Mouse (Mus musculus): ENCODE data around the gene Fam92b. TPM values are rescaled to one million over a fixed set of nuclear protein-coding genes. Genes with fewer than 3 reads are reported as not detected.

The Fam92b gene
- total RNA-seq, 2 experiments from 2014 or later, result not detected

DNA sequence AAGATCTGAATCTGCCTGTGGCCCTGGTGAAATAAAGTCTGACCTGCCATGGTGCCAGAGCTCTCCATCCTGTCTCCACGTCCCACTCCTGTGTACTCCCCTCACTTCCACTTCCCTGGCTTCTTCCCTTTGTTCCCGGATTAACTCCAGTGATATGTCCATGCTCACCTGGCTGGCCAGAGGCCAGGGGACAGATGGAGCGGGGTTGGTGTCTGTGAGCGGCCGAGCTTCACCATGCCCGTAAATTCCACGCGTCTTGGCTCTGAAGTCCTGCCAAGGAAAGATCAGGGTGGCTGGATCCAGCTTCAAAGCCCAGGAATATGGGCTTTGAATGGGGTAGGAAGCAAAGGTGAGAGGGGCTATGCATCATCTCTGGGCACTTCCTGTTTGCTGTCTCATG, 10.1 kb downstream of the Fam92b start:
- no peak for DNase-seq
- no peak for TF ChIP-seq CTCF (IDR thresholded peaks at IDR 0.05)
- intact Hi-C loops (cut with DNase I), result no loop called here
- Histone ChIP-seq H3K27ac (no peak overlapping the region), H3K4me3 (no peak overlapping the region)

DNA sequence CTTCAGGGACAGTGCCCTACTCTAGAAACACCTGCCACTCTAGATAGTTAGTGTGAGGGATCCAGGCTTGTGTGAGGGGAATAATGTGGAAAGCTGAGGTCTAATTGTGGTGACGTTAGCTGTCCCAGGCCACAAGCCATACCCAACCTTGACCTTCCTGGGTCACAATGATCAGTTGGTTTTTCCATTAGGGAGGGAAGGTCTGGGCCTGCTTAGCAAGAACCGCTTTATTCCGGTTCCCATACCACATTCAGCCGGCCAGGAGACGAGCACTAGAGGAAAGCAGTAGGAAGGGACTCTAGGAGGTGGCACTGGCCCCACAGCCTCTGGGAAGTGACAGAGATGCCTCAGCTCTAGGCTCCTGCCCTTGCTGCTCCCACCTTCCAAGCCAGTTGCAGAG, 13.2 kb downstream of the Fam92b start:
- TF ChIP-seq CTCF (IDR thresholded peaks at IDR 0.05), result no peak
- H3K27ac ChIP-seq, result no peak overlapping the region
- no peak overlapping the region for H3K4me3 ChIP-seq
- no peak for DNase-seq
- intact Hi-C loops (cut with DNase I), result no loop called here

DNA sequence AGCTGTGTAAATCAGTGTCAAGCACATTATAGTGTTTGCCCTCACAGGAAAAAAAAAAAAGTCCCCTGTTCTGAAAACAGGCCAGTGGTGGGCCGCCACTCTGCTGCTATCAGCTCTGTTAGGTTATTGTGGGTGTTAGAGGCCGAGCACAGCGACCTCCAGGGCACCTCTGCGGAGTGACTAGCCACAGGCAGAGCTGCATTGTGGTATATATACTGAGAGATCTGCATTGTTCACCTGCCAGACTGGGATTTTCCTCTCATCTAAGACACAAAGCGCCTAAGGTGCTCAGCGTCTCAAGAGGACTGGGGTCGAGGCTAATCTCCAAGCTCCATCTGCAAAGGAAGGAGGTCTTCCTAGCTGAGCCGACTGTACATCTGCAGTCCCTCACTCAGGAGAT, 13.9 kb downstream of the Fam92b start:
- TF ChIP-seq CTCF (IDR thresholded peaks at IDR 0.05), result no peak
- no peak for DNase-seq
- H3K27ac ChIP-seq, result no peak overlapping the region
- intact Hi-C loops (cut with DNase I), result no loop called here
- H3K4me3 ChIP-seq, result no peak overlapping the region

- intact Hi-C loops (cut with DNase I), result no loop called here
- no peak for DNase-seq
- H3K4me3 ChIP-seq, result no peak overlapping the region
Observed at GRCm38 (mm10) chr8:120162404-120162752, 14.9 kb downstream of the Fam92b start.

DNA sequence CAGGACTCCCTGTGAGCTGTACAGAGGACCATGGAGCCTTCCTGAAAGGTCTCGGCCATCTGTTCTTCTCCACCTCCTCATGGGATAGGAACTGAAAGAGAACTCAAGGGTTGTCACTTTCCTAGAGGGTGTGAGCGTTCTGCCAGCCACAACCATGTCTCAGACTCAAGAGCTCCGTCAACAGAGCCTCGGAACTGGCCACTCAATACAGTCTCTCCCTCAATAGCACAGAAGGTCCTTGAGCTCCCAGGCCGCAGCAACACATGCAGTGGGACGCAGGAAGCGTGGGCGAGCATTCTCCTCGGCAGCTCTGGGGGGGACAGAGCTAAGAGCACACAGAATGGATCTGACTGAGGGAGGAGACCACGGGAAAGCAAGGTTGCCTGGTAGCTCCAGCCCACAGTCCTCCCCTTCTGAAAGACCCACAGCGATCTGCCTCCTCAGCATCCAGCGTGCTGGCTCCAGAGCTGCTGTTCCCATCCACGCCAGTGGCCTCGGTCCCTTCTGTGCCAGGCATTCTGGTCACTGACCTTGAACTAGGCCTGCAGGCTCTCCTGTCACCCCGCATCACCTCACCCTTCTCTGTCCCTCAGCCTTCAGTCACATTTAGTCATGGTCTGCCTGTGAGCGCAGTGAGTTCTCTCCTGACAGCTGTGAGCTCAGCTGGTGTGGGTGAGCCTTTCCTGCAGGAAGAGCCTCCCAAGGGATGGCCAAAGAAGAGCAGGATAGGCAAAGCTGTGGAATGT, 15.4 kb downstream of the Fam92b start:
- intact Hi-C loops (cut with DNase I), result no loop called here
- TF ChIP-seq CTCF (IDR thresholded peaks at IDR 0.05), result no peak
- H3K4me3 ChIP-seq, result no peak overlapping the region
- DNase-seq, result no peak
- H3K27ac ChIP-seq, result no peak overlapping the region

More at GRCm38 (mm10) chr8:120162404-120162752, 14.9 kb downstream of the Fam92b start:
- no peak for TF ChIP-seq CTCF (IDR thresholded peaks at IDR 0.05)
- no peak overlapping the region for H3K27ac ChIP-seq

DNA sequence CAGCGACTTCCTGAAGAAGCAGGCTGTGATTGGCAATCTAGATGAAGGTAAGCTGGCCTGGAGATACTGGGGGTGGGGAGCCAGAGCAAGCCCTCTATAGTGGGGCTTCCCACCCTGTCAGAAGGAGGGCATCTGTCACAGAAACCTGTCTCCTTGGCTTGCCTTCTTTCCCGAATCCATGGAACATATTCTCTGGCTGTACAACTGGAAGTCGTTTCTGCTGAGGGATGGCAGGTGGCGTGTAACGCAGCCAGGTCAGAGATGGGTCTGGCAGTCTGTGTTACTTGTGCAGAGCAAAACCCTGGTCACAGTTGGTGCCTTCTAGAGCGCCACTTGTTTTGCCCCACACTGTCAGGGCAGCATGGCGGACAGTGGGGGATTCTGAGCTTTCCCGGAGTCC, 16.9 kb downstream of the Fam92b start:
- no peak for DNase-seq
- no peak for TF ChIP-seq CTCF (IDR thresholded peaks at IDR 0.05)
- no peak overlapping the region for H3K27ac ChIP-seq
- H3K4me3 ChIP-seq, result no peak overlapping the region
- intact Hi-C loops (cut with DNase I), result no loop called here

DNA sequence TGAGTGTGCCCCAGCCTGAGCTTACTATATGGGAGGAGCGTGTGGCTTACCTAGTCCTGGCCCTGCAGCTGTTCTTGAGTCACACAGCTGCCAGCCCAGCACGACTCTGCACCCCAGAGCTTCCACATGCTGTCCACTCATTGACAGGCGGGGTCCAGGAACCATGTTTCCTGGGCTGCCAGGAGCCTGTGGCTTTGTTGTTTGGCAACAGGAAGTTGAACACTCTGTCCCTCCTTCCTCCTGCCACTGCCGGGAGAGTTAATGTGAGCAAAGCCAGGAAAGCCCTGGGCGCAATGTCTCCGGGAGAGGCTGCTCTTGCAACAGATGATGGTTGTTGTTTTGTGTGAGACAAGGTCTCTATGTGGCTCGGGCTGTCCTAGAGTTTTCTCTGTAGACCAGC, 24.6 kb downstream of the Fam92b start:
- Histone ChIP-seq H3K4me3 (no peak overlapping the region), H3K27ac (no peak overlapping the region)
- TF ChIP-seq CTCF (IDR thresholded peaks at IDR 0.05), result no peak
- DNase-seq, result no peak
- intact Hi-C loops (cut with DNase I), result no loop called here

DNA sequence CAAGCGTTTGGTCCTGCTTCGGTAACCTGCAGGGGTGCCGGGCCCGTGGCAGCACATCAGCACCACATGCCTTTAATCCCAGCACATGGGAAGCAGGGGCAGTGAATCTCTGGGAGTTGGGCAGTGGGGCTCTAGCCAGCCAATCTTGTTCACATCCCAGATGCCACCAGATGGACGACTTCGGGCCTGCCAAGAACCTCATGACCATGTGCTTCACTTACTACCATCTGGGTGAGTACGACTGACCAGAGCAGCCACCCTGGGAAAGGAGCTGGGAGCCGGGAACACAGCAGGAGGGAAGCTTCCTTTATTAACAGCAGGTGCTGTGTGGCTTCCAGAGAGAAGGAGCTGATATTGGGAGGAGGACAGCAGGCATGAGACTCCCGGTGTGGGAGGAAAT, 26.1 kb downstream of the Fam92b start:
- no peak overlapping the region for H3K27ac ChIP-seq
- intact Hi-C loops (cut with DNase I), result no loop called here
- no peak for TF ChIP-seq CTCF (IDR thresholded peaks at IDR 0.05)
- DNase-seq, result no peak
- H3K4me3 ChIP-seq, result no peak overlapping the region

GRCm38 (mm10) chr8:120150028-120150427, 27.2 kb downstream of the Fam92b start:
- Histone ChIP-seq H3K27ac (no peak overlapping the region), H3K4me3 (no peak overlapping the region)
- intact Hi-C loops (cut with DNase I), result no loop called here
- TF ChIP-seq CTCF (IDR thresholded peaks at IDR 0.05), result no peak
- DNase-seq, result no peak

GRCm38 (mm10) chr8:120146051-120146450, 31.2 kb downstream of the Fam92b start:
- no peak overlapping the region for H3K27ac ChIP-seq
- intact Hi-C loops (cut with DNase I), result no loop called here
- DNase-seq, result no peak
- TF ChIP-seq CTCF (IDR thresholded peaks at IDR 0.05), result no peak
- no peak overlapping the region for H3K4me3 ChIP-seq

- TF ChIP-seq CTCF (IDR thresholded peaks at IDR 0.05), result no peak
- no peak overlapping the region for H3K4me3 ChIP-seq
- intact Hi-C loops (cut with DNase I), result no loop called here
- no peak for DNase-seq
- H3K27ac ChIP-seq, result no peak overlapping the region
Observed at GRCm38 (mm10) chr8:120144652-120145301, 32.5 kb downstream of the Fam92b start.

- H3K27ac ChIP-seq, result no peak overlapping the region; the same call in 1 of the 2 replicates
- no peak overlapping the region for H3K4me3 ChIP-seq
- TF ChIP-seq CTCF (IDR thresholded peaks at IDR 0.05), result no peak
- peak; percentile 53 for DNase-seq
- intact Hi-C loops (cut with DNase I), result no loop called here
Observed at GRCm38 (mm10) chr8:120143911-120144651, 33.2 kb downstream of the Fam92b start.

DNA sequence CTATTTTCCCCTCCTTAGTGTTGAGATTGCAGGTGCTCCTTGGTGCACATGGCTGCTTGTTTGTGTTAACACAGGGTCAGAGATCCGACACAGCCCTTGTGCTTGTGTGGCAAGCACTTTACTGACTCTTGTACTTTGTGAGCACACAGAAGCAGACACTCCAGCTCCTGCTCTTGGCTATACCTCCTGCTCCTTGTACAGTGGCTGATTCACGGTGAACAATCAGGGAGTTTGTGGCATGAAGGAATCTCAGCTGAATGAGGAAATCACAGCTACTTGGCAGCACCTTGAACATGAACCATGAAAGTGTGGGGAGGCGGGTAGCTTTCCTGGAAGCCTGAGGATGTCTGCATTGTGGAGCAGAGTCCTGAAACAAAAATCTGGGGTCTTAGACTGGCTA, 36.5 kb downstream of the Fam92b start:
- no peak for DNase-seq
- intact Hi-C loops (cut with DNase I), result no loop called here
- no peak overlapping the region for H3K27ac ChIP-seq
- no peak overlapping the region for H3K4me3 ChIP-seq
- no peak for TF ChIP-seq CTCF (IDR thresholded peaks at IDR 0.05)
